Mouse (Mus musculus) bone marrow macrophage, adult 2 months (primary cell): ENCODE data around the gene Itga8.

ENCODE experiments used
- CTCF ChIP-seq: IDR thresholded peaks from 2 replicates; pipeline ENCODE4 v1.5.1; 2012; ENCODE audit warnings: low read depth, mild to moderate bottlenecking, low read length, moderate library complexity
- POLR2A ChIP-seq: IDR thresholded peaks from 2 replicates; pipeline ENCODE4 v1.6.1; 2012; ENCODE audit warnings: mild to moderate bottlenecking, low read depth, low read length, borderline replicate concordance

- TF ChIP-seq POLR2A (no peak), CTCF (no peak)
Measured at GRCm38 (mm10) chr2:12206353-12206752, 95.4 kb downstream of the Itga8 start.
